Mouse (Mus musculus): ENCODE data around the gene Mapk14.

GRCm38 (mm10) chr17:28787507-28787906 is 96.4 kb downstream of the Mapk14 start:
- TF ChIP-seq NRF1 (IDR thresholded peaks at IDR 0.05; ENCODE audit: low read depth, low read length) (no peak), GABPA (IDR thresholded peaks at IDR 0.05; ENCODE audit: insufficient replicate concordance, low read depth, low read length) (no peak), ZNF384 (IDR thresholded peaks at IDR 0.05; ENCODE audit: low read depth, low read length) (no peak), CTCF (conservative IDR thresholded peaks at IDR 0.05 in 1 of 2, IDR thresholded peaks at IDR 0.05 in 1 of 2; ENCODE audit: low read depth in 2 of 2, low read length in 2 of 2) (no peak), MEF2A (IDR thresholded peaks at IDR 0.05; ENCODE audit: borderline replicate concordance, low read depth, low read length) (no peak), POLR2A (IDR thresholded peaks at IDR 0.05; ENCODE audit: low read depth, low read length) (no peak), MAX (IDR thresholded peaks at IDR 0.05; ENCODE audit: low read length) (no peak), ELF1 (IDR thresholded peaks at IDR 0.05; ENCODE audit: low read depth, low read length) (no peak), EP300 (IDR thresholded peaks at IDR 0.05; ENCODE audit: low read length) (no peak)

Measured in CH12.LX (cell line).